Mouse (Mus musculus): ENCODE data around the gene Npr2.

GRCm38 (mm10) chr4:43693806-43694241 lies 62.1 kb downstream of the Npr2 start:
- no peak for TF ChIP-seq POLR2A (IDR thresholded peaks at IDR 0.05; ENCODE audit: borderline replicate concordance, low read depth, low read length)
- TF ChIP-seq CTCF (IDR thresholded peaks at IDR 0.05; ENCODE audit: low read depth, low read length), result no peak

All from bone marrow macrophage, adult 2 months (primary cell).